Mouse (Mus musculus) thymus, postnatal 0 days (tissue): ENCODE data around the gene Hist1h2af. TPM values are rescaled to one million over a fixed set of nuclear protein-coding genes. Genes with fewer than 3 reads are reported as not detected.

ENCODE experiments used
- DNase-seq: peaks from one replicate; pipeline ENCODE4 v3.0.0-alpha.2; 2015; ENCODE audit warnings: low spot score
- polyA plus RNA-seq: library from polyadenylated mRNA; unstranded; fragments of >200 nt; fragmentation: Nextera tagmentation; extraction: Ambion mirVana; gene quantifications from 2 replicates; pipeline ENCODE4 v1.2.1, GENCODE M21; 2015

Gene Hist1h2af
- polyA plus RNA-seq, 1 experiment from 2014 or later, result 49.5 TPM

- DNase-seq, result no peak
Measured at GRCm38 (mm10) chr13:23513517-23513916, 20.2 kb upstream of the Hist1h2af start.

- no peak for DNase-seq
Measured at GRCm38 (mm10) chr13:23515281-23515680, 18.4 kb upstream of the Hist1h2af start.

GRCm38 (mm10) chr13:23515826-23516620 is 17.7 kb upstream of the Hist1h2af start:
- peak; percentile 3 for DNase-seq

- DNase-seq, result peak; percentile 90
Measured at GRCm38 (mm10) chr13:23516822-23517602, 16.7 kb upstream of the Hist1h2af start.

GRCm38 (mm10) chr13:23517603-23518294 is 16.0 kb upstream of the Hist1h2af start:
- DNase-seq, result peak; percentile 91

- DNase-seq, result no peak
Measured at GRCm38 (mm10) chr13:23518295-23518603, 15.5 kb upstream of the Hist1h2af start.

GRCm38 (mm10) chr13:23518885-23519284 is 14.8 kb upstream of the Hist1h2af start:
- peak; percentile 89 for DNase-seq

- DNase-seq, result peak; percentile 86
Measured at GRCm38 (mm10) chr13:23519416-23519815, 14.3 kb upstream of the Hist1h2af start.

- DNase-seq, result peak; percentile 92
Measured at GRCm38 (mm10) chr13:23521703-23522102, 12.0 kb upstream of the Hist1h2af start.

GRCm38 (mm10) chr13:23523976-23524375 is 9.7 kb upstream of the Hist1h2af start:
- DNase-seq, result no peak

- peak; percentile 80 for DNase-seq
Measured at GRCm38 (mm10) chr13:23524654-23525053, 9.1 kb upstream of the Hist1h2af start.

- DNase-seq, result no peak
Measured at GRCm38 (mm10) chr13:23525901-23526300, 7.8 kb upstream of the Hist1h2af start.

GRCm38 (mm10) chr13:23526312-23526711 is 7.4 kb upstream of the Hist1h2af start:
- DNase-seq, result peak; percentile 95

GRCm38 (mm10) chr13:23529005-23529404 is 4.7 kb upstream of the Hist1h2af start:
- DNase-seq, result no peak

- no peak for DNase-seq
Measured at GRCm38 (mm10) chr13:23529480-23530165, 4.1 kb upstream of the Hist1h2af start.

GRCm38 (mm10) chr13:23530181-23530900 is 3.4 kb upstream of the Hist1h2af start:
- peak; percentile 83 for DNase-seq

GRCm38 (mm10) chr13:23530901-23531875 is 2.5 kb upstream of the Hist1h2af start, which contains the start of gene Hist1h4h:
Hist1h4h (plus strand) TSS chr13:23531050.
- peak; percentile 99 for DNase-seq

- peak; percentile 39 for DNase-seq
Measured at GRCm38 (mm10) chr13:23532262-23533075, 1.2 kb upstream of the Hist1h2af start.
